Mouse (Mus musculus) ES-CJ7 (cell line): ENCODE results near the gene Foxg1.

Experiments
- DNase-seq: peaks from one replicate; pipeline ENCODE4 v3.0.0; 2011; ENCODE audit warnings: low read depth, low spot score

The Foxg1 gene

DNA sequence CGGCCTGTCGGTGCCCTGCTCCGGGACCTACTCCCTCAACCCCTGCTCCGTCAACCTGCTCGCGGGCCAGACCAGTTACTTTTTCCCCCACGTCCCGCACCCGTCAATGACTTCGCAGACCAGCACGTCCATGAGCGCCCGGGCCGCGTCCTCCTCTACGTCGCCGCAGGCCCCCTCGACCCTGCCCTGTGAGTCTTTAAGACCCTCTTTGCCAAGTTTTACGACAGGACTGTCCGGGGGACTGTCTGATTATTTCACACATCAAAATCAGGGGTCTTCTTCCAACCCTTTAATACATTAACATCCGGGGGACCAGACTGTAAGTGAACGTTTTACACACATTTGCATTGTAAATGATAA lies 3.2 kb downstream of the Foxg1 start:
- no peak for DNase-seq

DNA sequence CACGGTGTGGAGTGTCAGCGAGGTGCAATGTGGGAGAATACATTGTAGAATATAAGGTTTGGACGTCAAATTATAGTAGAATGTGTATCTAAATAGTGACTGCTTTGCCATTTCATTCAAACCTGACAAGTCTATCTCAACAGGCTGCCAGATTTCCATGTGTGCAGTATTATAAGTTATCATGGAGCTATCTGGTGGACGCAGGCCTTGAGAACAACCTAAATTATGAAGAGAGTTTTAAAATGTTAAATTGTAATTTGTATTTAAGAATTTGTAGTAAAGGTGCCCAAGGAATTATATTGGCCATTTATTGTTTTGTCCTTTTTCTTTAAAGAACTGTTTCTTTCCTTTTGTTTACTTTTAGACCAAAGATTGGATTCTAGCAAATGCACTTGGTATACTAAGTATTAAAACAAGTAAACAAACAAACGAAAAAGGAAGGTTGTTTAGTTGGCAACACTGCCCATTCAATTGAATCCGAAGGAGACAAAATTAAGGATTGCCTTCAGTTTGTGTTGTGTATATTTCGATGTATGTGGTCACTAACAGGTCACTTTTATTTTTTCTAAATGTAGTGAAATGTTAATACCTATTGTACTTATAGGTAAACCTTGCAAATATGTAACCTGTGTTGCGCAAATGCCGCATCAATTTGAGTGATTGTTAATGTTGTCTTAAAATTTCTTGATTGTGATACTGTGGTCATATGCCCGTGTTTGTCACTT lies 3.8 kb downstream of the Foxg1 start:
- DNase-seq: no peak

DNA sequence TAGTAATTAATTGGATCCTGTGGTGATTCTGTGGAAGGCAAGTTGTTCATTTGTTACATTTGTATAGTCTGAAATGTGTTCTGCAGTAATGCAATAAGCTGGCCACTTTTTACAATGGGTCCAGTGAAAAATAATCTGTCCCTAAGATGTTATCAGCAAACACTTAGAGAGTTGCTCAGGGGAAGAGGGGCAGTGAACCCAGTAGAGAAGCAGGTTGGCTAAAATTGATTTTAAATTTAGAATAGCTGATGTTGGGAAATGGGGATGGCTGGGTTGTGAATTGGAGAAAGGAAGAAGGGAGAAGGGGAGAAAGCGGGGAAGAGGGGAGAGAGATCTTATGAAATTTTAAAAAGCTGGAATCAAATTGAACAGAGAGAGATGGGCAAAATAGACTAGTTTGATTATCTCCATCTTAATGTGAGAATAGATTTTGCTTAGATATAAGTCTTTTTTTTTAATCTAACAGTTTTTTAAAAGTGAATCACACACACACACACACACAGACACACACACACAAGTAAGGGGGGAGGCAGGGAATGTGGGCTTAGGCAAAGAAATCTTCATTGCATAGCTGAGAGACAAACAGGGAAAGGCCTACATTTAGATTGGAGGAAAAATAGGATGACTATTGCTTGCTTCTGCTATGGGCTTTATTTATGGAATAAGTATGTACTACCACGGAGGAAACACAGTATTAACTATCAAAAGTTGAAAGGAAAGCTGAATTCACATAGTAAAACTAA lies 5.6 kb downstream of the Foxg1 start:
- no peak for DNase-seq

DNA sequence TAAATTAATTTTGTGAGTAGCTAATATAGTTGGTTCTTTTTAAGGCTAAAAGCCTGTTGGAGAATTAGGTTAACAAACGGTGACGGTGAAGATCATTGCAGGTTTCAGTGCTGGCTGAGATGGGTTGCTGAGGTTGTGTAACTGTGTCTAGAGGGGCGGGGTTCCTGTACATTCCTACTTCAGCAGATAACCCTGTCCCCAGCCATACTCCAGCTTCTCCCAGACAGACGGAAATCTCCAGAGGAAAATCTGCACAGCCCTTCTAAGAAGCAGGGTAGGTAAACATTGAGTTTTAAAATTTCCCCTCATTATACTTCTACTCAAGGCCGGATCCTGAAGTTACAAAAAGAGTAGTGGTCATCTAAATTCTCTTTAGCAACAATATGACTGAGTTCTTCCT lies 7.2 kb downstream of the Foxg1 start:
- DNase-seq: no peak

DNA sequence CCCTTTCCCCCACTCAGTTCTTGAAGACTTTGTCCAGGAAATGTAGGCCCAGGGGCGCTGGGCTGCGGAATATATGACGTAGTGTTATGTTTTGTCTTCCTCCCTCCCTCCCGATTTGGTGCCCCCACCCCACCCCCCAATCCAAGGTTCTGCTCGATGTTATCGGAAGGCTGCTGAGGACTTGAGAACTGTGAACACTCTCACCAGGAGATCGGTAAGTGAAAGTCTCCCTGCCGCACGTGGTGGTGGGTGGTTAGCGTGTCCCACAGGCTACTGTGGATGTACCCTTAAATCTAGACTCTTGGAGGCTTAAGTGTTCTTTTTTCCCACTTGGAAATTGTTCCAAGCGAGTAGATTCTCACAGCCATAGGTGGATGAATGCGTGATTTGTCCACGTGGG lies 7.8 kb downstream of the Foxg1 start:
- no peak for DNase-seq

DNA sequence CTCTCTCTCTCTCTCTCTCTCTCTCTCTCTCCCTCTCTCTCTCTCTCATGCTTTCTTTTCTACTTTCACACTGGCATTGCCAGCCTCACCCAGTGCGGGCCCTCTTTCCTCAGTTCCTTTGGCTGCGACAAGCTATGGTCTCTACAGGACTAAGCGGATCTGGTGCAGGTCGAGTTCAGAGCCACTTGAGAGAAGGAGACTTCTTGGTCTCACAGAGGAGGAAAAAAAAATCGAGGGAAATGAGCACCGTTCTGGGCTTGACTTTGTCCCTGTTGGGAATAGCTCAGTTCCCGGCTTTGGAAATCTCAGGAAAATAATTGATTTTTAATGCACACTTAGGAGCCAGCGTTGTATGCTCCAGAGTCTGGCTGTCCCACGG lies 8.5 kb downstream of the Foxg1 start:
- DNase-seq: no peak

DNA sequence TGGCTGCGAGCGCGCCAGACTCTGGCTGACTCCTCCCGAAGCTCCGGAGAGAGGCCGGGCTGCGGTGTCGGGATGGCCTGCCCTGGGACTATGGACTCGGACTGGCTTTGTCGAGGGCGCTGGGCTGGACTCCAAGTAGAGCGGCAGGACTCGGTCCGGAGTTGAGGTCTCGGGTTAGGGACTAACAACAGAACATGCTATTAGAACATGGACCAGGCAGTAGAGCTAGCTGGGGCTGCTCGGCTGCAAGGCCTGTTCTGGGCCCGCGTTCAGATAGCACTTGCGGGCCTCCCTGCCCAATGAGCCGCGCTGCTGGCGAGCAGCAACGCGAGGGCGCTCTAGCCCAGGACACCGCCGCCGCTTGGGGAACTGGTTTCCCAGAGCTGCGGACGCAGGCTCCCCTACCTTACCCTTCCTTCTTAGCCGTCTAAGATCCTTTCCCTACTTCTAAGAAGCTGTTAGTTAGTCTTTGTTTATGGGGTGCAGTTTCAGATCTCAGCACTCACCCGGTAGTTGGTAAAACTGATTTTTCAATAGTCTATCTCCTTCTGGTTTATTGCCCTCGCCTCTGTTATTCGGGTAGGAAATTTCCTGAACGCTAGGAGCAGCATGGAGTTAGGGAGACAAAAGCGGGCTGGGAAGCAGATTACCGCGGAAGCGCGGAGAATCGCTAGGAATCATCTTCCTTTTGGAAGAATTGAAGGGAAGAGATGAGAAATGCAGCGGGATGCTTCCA lies 9.0 kb downstream of the Foxg1 start:
- DNase-seq: peak; percentile 80

DNA sequence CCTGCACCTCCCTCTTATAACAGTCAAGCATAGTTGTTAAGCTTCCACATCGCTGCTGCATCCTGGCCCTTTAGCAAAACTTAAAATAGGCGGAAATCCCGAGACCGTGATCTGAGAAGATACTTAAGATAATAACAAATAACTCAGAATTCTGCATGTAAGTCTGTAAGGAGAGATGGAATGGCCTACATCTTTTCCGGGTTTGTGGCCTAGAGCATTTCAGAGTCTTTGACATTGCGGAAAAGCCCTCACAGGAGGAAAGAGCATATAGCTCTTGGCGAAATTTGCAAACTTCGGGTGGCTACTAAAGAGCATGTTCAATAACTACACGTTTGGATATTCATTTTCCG lies 9.6 kb downstream of the Foxg1 start:
- DNase-seq: no peak

DNA sequence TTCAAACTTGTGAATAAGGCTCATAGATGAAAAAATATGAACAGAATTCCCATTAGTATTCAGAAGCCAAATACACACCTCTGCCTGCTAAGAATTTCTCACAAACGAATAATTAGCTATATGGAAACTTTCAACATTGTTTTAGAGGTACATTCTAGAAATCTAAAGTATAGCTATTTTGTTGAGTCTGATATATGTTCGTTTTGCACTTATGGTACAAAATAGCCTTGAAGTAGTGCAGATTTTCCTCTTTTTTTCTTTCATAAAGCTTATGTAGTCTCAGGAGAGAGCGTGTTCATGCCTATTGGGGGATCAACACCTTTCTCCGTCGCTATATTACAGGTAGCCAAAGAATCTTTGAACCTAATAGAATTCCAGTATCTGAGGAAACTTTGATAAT lies 10.4 kb downstream of the Foxg1 start:
- DNase-seq: no peak

DNA sequence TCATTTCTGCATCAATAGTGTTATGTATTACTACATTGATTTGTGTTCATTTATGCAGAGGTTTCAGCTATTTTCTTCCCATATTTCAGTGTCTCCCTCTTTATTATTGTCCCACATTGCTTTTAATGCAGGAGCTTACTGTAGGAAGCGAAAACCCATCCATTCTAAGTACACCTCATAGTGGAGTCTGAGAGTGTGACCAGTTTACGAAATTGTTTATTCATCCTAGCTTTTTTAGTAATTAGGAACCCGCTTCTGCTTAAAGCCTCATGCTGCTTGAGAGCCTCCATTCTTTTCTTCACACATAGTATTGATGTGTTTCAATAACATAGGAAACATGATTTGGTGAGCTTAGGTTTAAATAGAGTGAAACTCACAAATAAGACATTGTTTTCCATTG lies 11.2 kb downstream of the Foxg1 start:
- DNase-seq: no peak

DNA sequence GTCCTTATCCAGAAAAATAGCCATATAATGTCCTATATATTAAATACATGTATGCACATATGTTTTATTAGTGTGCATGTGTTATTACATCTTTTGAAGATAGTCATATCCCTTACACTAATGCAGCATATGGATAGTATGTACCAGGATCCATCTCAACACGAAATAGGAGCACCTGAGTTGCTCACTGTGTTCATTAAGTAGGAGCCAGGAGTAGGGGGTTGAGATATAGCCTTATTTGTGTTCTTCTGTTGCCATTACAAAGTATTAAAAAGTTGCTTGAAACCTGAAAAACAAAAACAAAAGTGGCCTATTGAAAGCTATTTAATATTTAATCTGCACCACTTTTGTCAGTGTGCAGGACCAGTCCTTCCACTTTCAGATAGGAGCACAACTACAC lies 11.7 kb downstream of the Foxg1 start:
- DNase-seq: no peak

DNA sequence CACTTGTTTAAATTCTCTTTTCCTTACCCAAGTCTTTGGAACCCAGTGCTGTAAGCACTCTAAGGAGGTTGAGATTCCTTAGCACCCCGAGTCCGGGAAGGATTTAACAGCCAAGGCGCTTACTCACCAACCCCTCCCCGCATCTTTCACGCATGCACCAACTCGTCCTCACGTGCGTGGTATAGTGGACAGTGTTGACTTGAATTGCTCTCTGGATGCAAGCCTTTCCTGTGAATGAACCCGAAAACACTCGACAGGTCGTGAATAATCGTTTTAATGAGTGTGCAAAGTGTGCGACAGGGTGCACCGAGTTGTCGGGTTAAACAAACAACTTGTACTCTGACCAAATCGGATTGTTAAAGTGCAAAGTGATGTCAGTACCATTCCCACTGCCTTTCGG lies 12.4 kb downstream of the Foxg1 start:
- DNase-seq: no peak

DNA sequence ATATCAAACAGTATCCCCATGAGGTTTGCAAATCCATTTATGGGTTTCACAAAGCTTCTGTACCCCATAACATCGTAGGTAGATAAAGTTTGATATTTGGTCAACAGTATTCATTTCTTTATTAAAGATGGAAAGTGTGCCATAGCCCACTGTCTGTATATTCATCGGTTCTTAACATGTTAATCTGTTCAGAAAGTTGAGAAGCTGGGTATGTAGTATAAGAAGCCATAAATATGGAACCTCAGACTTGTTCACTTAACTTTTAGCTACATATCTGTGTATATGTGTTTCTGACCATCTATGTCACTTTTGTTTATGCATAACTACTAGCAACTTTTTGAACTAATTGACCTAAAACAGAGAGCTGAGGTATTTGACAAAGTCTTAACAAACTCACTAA lies 13.5 kb downstream of the Foxg1 start:
- no peak for DNase-seq

DNA sequence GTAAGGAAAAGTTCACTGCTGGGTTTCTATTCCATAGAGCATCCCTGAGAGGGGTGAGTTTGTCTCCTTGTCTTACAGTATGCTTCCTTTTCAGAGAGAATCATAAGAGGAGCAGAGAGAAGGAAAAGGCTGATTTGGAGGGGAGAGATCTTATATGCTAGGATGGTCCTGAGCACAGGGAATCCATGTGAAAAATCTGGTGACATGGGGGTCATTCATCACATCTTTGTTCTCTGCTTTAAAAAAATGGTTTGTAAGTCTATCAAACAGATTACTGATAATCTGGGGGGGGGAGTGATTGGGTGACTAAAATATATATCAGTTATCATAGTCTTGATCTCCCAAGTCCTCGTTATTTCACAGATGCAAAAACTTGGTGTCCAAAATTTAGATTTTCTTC lies 14.3 kb downstream of the Foxg1 start:
- no peak for DNase-seq

DNA sequence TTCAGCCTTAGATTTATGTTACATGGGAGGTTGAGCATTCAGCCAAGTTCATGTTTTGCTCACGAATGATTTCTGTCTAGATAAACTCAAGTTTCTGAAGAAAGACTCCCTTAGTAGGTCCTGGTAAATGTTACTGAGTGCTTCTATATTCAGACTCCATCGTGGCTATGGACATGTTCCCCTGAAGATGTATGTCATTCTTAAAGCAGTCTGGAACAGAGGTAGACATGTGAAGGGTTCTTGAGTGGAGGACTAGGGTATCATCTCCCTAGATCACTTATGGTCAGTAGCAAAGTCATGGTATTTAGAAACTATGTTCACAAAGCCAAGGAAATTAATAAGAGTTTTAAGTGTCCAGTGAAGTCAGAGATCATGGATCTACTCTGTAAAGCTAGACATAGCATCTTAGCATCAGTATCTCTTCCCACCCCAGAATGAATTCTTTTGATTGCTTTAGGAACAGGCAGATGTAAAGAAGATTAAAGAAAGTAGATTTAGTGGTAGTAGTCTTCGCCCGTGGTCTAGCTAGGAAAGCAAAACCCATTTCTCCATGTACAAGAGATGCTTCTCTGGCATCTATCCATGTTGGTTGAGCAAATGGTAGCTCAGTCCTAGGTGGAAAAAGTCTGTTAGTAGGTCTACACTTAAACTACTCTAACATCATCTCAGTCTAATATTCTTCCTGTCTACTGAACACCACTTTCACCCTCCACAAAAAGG lies 15.1 kb downstream of the Foxg1 start:
- no peak for DNase-seq

DNA sequence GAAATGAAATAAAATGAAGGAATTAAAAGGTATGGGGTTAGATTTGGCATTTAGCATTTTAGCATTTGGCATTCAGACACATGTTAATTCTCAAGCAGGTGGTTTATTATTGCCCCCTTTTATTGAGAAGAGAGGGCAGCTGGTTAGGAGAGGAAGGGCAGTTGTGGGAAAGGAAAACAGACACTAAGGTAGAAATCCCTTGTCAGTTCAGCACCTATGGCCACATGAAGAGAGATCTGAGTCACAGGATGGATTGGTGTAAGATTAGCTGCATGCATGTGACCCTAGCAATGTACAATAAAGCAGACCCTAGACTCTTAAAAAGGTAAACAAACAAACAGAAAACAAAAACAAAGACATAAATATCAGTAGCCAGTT lies 15.7 kb downstream of the Foxg1 start:
- no peak for DNase-seq

DNA sequence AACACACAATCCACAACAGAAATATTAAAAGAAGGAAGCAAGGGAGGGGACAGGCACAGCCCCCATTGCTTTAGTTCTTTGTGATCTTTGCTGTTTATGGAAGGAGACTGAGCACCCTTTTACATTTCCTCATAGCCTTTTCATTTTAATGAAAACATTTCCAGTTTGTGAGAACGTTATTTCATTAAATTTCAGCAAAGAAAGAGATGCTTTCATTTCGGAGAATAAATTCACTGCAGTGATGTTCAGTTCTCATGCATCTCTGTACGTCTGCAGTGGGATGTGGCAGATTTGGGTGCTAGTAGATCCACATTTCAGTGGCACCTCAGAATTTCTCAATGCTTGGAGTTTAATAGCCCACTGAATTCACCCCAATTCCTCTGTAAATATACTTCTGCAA lies 16.2 kb downstream of the Foxg1 start:
- DNase-seq: no peak

DNA sequence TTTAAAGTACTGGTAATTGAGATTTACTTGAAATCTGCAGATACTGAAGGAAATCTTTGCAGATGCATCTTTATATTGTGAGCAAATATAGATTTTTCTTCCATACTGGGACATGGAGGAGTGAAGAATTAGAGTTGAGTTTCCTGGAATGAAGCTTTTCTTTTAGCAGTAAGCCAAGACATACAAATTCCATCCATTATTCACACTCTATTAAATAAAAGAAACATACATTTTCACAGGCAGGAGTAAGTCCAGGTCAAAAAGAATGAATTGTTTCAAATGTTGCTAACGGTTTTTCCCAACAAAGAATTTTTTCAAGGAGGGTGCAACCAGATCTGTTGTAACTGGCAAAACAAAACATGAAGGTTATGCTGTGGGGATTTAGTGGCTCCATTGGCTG lies 17.2 kb downstream of the Foxg1 start:
- no peak for DNase-seq

DNA sequence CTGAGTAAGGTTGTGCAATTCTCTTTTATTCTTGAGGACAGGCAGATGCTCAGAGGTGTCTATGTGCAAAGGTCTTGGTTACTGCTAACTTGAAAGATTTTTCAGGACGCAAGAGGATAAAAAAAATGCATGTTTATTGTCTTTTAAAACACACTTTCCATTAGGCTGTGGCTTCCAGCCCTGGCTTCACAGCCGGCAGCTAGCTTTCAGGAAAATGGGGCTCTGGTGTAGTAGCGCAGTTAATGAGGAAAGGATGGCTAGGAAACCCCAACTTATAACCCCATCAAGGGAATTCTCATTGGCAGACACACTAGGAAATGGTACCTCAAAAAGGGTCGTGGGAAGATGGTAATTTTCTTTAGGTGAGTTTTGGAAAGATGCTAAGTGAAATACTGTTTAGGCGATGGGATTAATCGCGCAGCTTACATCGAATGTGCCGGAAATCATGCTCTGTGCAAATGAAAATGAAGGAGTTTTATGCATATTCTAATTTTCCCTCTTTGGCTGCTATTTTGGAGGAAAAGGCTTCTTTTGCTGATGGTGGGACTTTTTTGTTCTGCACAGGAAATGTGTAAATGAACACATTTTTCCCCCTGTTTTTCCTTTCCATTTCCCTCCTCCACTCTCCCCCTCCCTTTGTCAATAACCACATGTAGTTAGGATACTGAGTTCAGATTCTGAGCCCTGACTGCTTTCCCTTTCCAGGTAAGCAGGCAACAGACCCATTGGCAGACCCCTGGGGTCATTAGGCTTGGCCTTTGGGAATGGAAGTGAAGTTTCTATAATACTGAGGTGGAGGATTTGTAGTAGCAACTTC lies 17.8 kb downstream of the Foxg1 start:
- DNase-seq: no peak

DNA sequence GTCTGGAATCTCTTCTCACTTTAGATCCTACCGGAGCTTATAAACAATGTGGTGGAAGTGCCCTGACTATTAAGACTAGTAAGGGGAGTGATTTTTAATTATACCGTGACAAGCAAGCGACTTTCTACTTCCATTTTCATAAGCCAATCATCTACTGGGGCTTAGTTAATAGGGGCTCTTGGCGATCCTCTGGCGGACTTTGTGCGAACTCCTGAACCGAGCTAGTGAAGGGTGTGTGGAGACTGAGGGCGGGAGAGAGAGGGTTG lies 18.3 kb downstream of the Foxg1 start:
- no peak for DNase-seq

DNA sequence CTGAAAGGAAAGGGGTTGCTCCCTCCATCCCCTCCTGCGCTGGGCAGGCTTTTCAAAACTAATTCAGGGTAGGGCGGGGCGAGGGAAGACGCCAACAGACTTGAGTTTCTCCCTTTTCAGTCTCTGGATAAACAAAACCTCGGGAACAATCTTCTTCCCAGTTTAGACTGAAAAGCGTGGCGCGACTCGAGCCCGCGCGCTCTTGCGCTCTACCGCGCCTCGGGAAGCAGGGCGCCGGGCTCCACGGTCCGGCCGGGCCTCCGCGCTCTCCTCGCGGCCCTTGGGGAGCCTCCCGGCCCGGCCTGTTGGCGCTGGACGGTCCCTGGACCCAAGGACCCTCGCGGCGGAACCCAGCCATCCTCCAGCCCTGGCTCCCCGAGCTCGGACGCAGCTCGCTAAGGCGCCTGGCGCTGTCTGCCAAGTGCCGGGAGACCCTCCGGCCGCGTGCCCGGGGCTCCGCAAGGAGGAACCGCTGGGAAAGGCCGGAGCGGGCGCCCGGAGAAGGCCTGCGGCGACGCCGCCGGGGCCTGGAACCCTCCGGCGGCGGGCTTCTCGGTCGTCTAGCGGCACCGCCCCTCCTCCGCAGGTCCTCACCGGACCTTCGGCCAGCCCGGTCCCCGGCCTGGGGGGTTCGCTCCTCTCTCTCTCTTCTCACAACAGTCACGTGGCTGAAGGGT lies 18.8 kb downstream of the Foxg1 start:
- peak; percentile 81 for DNase-seq
